Mouse (Mus musculus) layer of hippocampus, adult 11-12 months (tissue): ENCODE data around the gene Txndc11.

Source experiments
- DNase-seq: peaks from one replicate; pipeline ENCODE4 v3.0.0; 2022; ENCODE audit warnings: low spot score

Txndc11 gene

GRCm38 (mm10) chr16:11064742-11065141 is 69.7 kb downstream of the Txndc11 start:
- no peak for DNase-seq

GRCm38 (mm10) chr16:11064341-11064740 is 70.1 kb downstream of the Txndc11 start:
- no peak for DNase-seq

GRCm38 (mm10) chr16:11062794-11063721 is 71.4 kb downstream of the Txndc11 start:
- peak; percentile 70 for DNase-seq

GRCm38 (mm10) chr16:11060645-11061044 is 73.8 kb downstream of the Txndc11 start, which contains the start of gene Snn:
Gene Snn (plus strand): TSS chr16:11060945.
- DNase-seq: no peak

- DNase-seq: no peak
These were observed 78.5 kb downstream of the Txndc11 start for GRCm38 (mm10) chr16:11055916-11056315.

GRCm38 (mm10) chr16:11054871-11055270 is 79.6 kb downstream of the Txndc11 start:
- no peak for DNase-seq

GRCm38 (mm10) chr16:11054409-11054808 is 80.0 kb downstream of the Txndc11 start:
- DNase-seq: no peak

- DNase-seq: no peak
These were observed 83.3 kb downstream of the Txndc11 start for GRCm38 (mm10) chr16:11051134-11051533.

GRCm38 (mm10) chr16:11050226-11050625 is 84.2 kb downstream of the Txndc11 start:
- no peak for DNase-seq

- no peak for DNase-seq
These were observed 87.3 kb downstream of the Txndc11 start for GRCm38 (mm10) chr16:11047130-11047529.

GRCm38 (mm10) chr16:11046437-11046836 is 88.0 kb downstream of the Txndc11 start:
- no peak for DNase-seq

- no peak for DNase-seq
These were observed 91.2 kb downstream of the Txndc11 start for GRCm38 (mm10) chr16:11043239-11043638.

GRCm38 (mm10) chr16:11040603-11041002 is 93.8 kb downstream of the Txndc11 start:
- no peak for DNase-seq

GRCm38 (mm10) chr16:11035790-11036431 is 98.5 kb downstream of the Txndc11 start:
- peak; percentile 80 for DNase-seq

- no peak for DNase-seq
These were observed 99.2 kb downstream of the Txndc11 start for GRCm38 (mm10) chr16:11035273-11035672.

- DNase-seq: peak; percentile 88
These were observed 100.2 kb downstream of the Txndc11 start for GRCm38 (mm10) chr16:11034193-11034803.

GRCm38 (mm10) chr16:11031320-11031719 is 103.1 kb downstream of the Txndc11 start:
- no peak for DNase-seq

GRCm38 (mm10) chr16:11030844-11031243 is 103.6 kb downstream of the Txndc11 start:
- no peak for DNase-seq

- no peak for DNase-seq
These were observed 106.2 kb downstream of the Txndc11 start for GRCm38 (mm10) chr16:11028206-11028605.
